Mouse (Mus musculus): ENCODE measurements around the gene Opcml.

DNA sequence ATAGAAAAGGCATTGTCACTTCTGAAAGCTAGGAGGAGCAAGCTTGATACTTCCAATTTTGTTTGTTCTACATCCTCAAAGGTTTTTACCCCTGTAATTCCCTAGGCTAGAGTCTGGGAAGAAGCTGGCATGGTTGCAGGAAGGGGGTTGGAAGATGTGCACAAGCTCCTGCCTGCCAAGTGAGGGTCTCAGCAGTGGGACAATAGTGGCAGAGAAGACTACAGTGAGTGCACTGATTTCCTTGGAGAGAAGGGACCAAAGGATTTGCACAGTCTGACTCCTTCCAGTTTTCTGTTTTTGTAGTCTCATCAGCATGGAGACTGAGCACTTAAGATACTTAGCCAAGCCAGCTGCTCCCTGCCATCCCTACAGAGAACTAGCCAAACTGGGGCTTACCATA is 177.7 kb downstream of the Opcml start:
- TF ChIP-seq CTCF (IDR thresholded peaks at IDR 0.05; ENCODE audit: low read depth) (no peak), EP300 (IDR thresholded peaks at IDR 0.05; ENCODE audit: low read depth) (no peak)
